Mouse (Mus musculus) liver (tissue): ENCODE results near the gene Sv2a.
"Not testable (repeated sequence)": the region's sequence is repeated elsewhere in the genome, so short reads cannot be mapped to it uniquely, and the experiment has no call there.

Experiments
- DNase-seq: peaks from one replicate; pipeline ENCODE4 v3.0.0-alpha.2; 2020; ENCODE audit warnings: mixed read lengths

The Sv2a gene

DNA sequence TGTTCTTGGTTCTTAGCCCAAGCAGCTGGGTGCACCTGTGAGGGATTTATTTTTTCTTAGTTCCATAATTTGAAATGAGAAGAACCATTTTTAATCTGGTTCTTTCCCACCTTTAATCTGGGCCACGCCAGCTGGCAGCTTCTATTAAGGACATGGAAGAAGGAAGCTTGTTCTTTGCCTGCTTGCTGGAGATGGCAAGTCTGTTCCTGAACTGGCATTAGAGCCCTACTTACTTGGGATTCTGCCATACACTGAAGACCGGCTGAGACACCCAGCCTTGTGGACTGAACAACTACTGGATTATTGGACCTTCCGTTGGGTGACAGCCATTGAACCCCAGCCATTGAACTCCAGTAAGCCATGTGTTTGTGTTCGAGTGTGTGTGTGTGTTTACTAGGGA, 41.8 kb downstream of the Sv2a start:
- DNase-seq = no peak

DNA sequence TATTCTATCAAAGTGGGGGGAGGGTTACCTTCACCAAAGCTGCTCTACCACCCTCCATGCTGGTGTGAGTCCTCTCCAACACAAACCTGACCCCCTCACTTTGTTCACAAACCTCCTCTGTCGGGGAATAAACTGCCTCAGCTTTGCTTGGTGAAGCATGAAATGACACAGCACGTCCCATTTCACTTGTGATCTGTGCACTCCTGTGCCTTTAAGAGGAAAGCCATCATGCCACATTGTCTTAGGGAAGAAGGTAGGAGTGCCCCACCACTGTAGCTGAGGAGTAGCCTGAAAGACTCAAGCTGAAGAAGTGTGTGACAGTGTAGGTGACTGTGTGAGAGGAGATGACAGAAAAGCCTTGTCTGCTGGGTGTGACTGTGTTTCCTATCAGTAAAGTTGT, 44.5 kb downstream of the Sv2a start:
- DNase-seq = no peak

DNA sequence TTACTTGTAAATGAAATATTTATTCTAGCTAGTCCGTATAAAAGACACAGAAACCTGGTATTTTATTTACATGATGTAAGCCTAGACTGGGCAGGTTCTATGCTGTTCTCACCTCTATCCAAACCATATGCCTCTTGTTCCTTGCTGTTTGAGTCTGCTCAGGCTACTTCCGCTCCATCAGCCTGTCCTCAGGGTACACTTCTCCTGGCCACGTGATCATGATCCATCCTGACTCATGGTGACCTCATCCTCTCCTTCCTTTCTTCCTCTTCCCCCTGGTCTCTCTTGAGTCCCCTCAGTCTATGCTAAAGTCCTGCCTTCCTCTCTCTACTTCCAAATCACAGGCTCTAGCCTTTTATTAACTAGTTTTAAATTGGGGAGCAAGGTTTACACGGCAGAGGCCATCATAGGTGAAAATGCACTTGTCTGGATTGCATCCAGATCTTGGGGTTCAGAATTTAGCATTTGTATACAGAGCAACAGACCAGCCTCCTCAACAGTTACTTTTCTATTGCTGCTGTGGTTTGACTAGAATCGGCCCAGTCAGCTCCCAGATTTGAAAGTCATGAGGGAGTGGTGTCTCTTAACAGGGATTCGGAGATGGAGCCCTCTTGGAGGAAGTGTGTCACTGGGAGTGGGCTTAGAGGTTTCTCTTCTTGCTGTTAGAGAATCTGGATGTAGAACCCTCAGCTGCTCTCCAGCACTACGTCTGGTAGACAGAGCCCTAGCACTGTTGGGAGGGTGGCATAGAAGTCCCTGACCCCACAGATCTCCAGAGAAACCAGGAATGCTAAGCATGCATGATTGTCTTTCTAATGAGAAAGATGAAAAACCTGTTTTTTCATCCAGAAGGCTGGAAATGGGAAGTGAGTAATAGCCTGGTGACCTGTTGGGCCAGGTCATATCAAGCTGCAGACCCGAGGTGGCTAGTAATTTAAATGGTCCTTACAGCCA, 46.0 kb downstream of the Sv2a start:
- no peak for DNase-seq

DNA sequence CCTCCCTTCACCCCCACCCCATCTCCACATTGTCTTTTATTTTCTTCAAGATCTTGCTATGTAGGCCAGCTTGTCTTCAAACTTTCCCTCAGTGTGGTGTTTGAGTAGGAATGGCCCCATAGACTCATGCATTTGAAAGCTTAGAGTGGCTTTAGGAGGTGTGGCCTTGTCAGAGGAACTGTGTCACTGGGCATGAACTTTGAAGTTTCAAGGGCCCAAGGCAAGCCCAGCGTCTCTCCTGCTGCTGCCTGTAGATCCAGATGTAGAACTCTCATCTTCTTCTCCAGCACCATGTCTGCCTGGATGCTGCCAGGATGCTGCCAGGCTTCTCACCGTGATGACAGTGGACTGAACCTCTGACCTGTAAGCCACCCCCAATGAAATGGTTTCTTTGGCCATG, 47.9 kb downstream of the Sv2a start:
- DNase-seq = no peak

DNA sequence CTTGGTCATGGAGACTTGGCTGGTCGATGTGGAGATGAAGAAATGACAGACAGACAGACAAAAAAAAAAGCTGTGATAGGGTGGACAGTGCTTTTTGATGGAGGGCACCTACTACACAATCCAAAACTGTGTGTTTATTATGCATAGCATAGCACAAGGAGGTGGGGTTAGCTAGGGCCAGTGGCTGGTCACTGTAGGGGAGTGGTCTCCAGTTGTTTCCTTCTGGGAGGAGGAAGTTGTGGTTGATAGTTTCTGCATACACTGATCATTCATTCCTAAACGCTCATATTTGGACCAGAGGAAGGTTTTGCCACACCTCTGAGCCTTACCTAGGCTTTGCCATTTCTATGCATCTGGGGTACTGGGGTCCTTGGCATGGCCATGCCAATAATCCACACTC, 49.5 kb downstream of the Sv2a start:
- DNase-seq = no peak

DNA sequence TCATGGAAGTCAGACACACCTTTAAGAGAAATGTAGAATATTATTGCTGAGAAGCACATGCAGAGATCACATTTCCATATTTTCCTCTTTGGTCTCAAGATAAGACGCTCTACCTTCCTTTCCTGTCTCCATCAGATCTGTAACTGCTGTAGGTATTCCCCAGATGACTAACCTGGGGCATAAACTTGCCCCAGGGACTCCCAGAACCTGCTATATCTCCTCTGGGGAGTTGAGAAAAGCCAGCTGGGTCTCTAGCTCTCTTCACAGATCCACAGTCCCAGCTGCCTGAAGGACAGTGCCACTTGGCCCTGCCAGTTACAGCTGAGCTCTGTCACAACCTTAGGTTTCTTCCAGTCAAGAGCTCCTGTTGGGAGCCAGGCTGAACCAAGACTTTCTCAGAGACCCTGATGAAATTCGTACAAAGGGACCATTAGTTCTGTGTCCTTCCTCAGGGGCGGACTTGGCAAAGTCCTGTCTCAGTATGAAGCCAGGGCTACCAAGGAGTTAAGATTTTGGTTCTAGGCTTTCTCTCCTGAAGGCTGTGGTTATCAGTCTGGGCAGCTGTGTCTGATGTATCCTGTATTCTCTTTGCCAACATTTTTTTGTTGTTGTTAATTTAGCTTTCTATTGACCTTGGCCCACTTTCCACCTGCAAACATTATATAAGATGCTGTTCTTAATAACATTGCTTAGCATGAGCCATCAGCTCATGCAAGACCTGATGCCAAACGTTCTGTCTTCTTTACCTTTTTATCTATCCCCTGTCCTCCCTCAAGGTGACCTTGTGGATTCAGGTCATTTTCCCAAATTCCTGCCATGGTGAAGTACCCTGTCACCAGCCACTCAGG, 50.2 kb downstream of the Sv2a start:
- no peak for DNase-seq

DNA sequence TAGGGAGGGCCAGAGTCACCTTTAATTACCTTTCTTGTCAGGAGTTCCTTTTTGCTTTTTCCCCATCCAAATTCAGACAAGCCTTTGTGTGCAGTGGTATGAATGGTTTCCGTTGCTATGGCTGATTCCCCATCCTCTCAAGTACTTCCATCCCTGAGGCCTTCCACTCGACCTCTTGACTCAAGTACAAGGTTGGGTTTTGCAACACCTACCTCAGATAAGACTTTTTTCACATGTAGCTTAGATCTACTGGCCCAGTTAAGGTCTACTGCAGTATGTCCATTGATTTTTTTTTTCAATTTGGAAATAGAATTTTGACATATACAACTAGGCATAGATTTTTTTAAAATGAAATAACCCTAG, 50.8 kb downstream of the Sv2a start:
- DNase-seq = no peak

DNA sequence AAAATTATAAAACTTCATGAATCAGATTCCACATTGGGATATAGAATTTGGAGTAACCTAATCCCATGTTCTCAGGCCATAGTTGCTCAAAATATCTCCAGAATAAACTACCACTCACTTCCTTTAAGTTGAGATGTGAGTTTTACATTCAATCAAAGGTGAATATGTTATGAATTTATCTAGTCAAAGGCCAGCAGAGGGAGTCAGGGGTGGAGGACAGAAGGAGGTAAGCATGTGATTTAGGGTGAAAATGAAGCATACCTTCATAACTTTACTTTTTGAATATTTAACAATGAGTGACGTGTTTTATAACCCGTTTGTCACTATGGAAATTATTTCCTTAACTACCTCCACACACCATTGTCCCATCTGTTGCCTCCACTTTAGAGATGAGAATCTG, 54.0 kb downstream of the Sv2a start:
- DNase-seq = no peak

DNA sequence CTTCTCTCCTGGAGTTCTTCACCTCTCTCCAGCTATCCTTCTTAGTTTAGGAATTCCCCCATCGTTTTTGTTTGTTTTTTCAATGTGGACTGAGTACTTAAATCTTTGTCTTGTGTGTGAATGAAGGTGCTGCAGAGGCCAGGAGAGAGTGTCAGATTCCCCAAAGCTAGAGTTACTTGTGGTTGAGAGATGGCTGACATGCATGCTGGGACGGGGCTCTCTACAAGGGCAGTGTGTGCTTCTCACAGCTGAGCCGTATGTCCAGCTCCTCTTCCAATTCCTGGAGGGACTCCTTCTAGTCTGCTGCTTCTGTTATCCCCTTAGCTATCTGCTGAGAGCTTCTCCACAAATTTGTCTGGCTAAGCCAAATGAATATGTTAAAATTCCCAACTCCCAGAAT, 54.9 kb downstream of the Sv2a start:
- DNase-seq = no peak

DNA sequence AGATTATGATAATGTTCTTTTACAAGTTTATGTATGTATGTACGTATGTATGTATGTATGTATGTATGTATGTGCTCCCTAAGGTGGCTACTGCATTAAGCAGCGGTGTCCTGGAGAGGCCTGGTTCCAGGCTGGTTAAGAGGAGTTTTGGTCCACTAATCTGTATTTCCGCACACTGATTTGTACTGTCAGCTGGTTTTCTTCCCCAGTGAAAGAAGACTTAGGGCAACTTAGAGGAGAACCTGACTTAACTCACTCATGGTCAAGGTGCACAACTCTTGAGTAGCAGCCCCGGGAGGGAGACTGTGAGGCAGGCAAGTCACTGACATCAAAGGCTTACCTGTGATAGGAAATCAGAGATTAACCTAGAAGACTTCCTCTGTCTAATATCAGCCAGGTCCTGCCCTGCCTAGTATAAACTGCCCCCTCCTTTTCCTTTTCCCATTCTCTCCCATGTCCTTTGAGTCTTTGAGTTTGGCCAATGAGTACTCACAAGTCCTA, 55.9 kb downstream of the Sv2a start:
- no peak for DNase-seq

DNA sequence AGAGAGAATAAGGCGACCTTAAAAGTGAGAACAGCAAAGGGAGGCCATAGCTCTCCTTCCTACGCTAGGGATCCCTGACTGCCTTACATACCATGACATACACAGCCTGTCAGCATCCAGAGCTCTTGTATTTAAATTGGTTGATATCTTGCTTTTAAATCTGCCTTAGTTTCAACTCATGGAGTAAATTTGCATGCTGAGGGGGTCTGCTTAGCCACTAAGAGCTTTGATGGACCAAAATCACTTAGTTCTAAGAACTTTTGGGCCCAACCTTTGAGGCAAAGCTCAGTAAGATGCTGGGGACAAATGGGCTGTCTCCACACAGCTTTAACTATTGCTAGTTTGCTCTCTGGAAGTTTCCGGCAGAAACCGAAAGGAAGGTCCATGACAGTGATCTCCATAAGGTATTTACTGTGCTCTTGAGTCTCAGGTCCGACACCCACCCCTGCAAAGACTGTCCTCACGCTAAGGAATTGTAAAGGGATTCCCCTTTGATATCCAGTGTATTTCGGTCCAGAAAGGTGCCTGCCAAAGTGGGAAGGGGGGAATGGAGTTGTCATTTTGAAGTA, 56.5 kb downstream of the Sv2a start:
- peak; percentile 33 for DNase-seq

DNA sequence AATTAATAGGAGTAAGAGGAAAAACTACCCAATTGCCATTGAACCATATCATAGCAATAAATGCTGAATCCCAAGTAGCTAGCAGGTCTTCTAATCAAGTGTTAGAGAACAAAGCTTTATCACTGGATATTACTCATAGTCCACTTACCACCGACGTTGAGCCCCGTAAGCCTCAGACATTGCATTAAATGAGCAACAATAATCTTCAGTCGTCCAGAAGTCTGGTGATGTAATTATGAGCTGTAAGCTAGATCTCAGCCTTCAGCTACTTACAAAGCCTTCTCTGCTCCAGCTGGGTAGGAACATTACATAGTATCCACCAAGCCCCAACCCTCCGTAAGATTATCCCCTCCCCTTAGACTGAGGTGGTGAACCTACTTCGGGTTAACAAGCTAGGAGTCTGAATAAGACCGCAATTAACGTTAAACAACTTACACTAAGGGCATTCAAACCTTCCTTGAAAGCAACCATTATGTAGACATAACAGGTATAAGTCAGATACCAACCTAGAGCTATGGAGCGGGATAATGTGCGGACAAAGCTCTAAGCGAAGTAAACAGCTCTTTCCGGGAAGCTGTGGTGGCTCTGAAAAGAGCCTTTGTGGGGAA, 57.1 kb downstream of the Sv2a start:
- peak; percentile 40 for DNase-seq

DNA sequence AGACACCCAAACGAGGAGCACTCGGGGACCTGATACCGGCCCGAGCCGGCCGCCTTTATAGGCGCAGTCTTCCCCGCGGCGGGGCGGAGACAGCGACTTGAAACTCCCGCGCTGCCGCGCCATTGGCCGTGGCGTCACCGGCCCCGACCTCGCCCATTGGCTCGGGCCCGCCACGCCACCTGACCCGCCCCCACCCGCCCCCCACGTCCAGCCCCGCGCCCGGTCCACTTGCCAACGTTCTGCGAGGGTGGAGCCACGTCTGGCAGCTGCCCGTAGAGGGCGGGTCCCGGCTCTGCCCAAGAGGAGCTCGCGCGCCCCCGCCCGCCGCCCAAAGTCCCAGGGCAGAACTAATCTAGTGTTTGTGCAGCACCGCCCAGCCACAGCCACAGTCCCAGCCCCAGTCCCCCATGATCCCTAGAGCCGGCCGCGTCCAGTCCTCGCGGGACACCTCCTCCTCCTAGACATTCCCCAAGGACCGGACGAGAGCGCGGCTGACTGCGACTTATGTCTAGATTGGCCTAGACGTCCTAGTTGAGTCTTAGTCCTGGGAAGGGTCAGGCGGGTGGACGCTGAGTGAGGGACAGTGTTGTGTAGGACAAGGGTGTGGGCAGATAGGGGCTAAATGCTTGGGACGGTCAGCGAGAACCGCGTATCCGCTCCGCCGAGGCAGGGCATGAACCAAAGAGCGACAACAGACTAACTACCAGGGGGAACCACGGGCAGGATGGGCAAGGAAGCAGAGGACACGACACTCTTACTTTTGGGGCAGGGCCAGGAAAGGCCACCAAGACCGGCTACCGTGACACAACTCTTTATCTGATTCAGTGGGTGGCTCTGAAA, 58.2 kb downstream of the Sv2a start, which contains the start of gene Hist2h3c2:
TSS of gene Hist2h3c2 (minus strand) at position 174 of the 840 bp plus-strand sequence.
- not testable (repeated sequence) for DNase-seq

DNA sequence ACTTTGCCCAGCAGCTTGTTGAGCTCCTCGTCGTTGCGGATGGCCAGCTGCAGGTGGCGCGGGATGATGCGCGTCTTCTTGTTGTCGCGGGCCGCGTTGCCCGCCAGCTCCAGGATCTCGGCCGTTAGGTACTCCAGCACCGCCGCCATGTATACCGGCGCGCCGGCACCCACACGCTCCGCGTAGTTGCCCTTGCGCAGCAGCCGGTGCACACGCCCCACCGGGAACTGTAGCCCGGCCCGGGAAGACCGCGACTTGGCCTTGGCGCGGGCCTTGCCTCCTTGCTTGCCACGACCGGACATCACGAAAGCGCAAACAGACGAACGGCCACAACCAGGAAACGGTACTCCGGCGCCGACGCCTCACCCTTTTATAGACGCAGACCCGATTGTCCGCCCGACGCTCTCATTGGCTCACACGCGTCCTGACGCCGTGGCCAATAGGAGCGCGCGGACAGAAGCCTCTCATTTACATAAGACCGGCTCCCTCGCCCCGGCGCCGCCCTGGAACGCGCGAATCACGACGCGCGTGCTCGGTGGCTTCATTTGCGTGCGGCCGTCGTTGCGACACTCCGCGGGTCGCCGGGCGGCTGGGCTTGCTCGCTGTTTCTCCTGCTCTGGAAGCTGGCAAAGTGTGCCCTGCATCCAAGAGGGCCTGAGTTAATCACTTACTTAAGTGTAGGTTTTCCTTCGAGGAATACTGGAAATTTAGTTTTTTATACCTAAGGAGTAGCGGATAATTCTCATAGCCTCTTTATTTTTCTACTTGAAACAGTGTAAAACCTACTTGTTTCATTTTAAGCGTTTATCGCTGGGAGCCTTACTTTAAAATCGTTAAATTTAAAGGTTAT, 59.2 kb downstream of the Sv2a start, which contains the start of gene Hist2h2aa2:
TSS of gene Hist2h2aa2 (minus strand) at position 328 of the 850 bp plus-strand sequence.
- peak; percentile 81 for DNase-seq

DNA sequence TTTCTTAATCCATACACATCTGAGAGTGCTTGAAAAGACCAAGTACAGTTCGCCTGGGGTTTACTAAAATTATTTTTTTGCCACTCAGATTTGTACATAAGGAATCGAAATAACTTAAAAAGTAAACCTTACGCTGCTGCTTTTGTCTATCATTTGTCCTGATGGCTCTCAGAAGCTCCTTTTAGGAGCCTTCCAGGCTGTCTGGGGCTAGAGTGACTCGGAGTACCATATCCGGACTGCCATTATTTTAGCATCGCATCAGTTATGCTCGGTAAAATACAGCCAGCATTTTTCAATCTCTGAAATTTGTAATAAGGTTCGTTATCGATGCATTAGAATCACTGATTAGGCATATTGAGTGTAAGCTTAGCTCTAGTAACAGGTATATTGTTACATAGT, 59.8 kb downstream of the Sv2a start:
- no peak for DNase-seq

DNA sequence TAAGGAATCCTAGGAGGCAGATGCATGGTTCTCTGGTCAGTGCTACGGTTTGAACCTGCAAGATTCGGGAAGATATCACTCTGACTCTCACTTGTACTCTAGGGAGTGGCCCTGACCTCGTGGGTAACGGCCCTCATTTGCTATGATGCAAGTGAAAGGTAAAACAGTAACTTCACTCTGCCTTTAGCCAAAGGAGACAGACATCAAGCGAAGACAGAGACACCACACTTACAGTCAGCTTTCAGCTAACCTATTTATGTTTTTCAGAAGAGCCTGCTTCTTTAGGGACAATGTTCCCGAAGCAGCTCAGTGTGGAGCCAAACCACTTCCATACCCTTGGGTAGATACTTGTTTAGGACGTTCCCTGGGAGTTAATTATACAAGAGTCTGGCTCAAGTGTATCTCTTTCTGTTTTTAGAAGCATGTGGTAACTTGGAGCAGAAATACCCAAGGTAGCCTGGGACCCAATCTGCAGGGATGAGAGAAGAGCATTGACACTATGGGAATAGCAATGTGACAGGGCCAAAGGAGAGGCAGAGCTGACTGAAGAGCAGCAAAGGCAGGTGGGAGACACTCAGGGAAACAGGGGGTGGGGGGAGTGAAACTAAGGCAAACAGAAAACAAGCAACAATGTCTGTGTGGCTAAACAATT, 63.1 kb downstream of the Sv2a start:
- DNase-seq = peak; percentile 44
